Mouse (Mus musculus): ENCODE measurements around the gene Rusc2.

Rusc2 gene

DNA sequence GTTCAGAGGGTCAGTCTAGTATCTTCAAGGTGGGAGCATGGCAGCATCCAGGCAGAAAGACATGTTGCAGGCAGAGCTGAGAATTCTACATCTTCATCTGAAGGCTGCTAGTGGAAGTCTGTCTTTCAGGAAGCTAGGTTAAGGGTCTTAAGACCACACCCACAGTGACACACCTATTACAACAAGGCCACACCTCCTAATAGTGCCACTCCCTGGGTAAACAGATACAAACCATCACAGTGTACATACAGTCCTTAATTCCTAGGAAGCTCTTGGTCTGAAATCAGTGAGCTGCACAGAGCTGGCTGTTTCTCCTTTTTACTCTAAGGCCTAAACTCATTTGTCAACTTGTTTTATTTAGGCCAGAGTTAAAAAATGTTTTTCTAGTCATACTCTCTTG lies 5.2 kb downstream of the Rusc2 start:
- DNase-seq, result no peak

DNA sequence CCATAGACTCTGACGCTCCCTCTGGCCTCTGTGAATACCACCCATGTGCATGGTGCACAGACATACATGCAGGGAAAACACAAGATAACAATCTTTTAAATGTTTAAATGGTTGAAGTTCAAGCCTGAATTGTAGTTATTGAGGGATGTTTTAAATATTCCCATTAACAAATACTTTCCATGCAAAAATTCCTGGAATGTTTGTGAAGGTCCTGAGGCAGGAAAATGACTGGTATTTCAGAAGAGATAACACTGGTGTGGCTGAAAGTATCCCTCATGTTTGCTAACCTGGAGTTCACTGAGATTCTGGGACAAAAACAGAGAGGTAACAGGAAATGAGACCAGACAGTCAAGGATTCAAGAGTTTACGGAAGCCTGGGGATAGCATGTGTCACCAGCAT lies 7.6 kb downstream of the Rusc2 start:
- no peak for DNase-seq

- peak; percentile 45 for DNase-seq
Observed at GRCm38 (mm10) chr4:43389845-43390440, 8.2 kb downstream of the Rusc2 start.

GRCm38 (mm10) chr4:43391521-43392050 lies 9.8 kb downstream of the Rusc2 start:
- DNase-seq, result no peak

- DNase-seq, result no peak
Observed at GRCm38 (mm10) chr4:43394345-43394891, 12.6 kb downstream of the Rusc2 start.

DNA sequence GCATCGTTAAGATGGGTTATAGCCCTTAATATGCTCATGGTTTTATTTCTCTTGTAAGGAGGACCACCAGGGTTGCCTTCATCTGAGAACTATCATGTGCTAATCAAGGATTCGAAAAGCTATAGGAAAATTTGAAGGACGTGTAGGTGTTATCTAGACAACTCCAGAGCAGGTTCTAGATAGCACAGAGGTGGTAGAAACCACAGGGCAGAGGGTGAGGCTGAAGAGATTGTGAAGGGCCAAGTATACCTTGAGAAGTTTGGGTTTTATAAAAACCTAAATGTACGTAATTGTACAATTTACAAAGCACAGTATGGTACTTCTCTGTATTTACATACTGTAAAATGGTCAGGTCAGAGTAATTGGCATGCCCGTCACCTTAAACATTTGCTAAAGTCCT lies 13.4 kb downstream of the Rusc2 start:
- no peak for DNase-seq

DNA sequence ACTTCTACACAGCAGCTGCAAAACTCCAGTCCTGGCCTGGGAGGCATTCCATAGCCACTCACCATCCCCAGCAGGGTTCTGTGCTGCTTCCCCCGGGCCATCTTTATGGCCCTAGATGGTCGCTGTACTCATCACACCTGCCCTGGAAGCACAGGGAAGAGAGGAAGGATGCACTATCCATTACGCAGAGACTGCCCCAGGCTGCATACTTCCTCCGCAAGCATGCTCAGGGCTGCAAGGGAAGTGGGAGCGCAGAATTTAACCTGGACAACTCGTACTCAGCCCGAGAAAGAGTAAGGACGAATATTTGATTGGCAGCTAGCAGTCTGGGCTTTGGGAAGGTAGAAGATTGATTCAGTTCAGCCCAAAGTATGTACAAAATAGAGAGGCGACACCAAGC lies 14.1 kb downstream of the Rusc2 start:
- no peak for DNase-seq

DNA sequence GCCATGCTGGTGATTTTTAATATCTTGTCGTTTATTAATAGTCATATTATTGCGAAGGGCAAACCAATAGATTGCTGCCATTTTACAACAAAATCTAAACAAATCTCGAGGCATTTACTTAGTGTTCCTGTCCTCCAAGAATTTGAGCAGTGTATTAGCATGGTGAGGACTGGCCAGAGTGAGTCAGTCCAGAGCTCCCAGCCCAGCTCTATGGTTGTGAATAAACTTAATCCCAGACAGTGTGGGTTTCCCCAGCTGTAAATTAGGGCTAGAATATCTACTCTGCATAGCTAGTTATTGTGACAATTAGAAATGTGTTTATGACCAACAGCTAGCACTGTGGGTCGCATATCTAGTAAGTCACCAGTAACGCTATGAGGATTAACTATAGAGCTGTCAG lies 14.6 kb downstream of the Rusc2 start:
- DNase-seq, result no peak

DNA sequence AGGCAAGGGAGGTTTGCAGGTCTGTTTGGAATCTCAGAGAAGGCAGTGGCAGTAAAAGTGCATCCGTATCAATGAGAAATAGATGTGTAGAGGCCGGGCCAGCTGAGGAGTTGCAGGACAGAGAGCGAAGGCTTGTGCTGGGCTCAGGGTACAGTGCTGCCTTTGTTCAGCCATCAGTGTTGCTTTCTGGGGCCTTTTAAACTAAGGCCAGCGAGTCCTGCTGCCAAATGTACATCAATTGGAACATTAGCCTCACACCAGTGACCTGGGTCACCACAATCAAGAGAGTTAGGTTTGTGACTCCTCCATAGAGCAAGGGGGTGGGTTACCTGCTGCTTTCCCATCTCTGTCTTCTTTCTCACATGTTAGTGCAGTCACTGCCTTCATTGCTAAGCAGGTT lies 16.2 kb downstream of the Rusc2 start:
- peak; percentile 35 for DNase-seq

DNA sequence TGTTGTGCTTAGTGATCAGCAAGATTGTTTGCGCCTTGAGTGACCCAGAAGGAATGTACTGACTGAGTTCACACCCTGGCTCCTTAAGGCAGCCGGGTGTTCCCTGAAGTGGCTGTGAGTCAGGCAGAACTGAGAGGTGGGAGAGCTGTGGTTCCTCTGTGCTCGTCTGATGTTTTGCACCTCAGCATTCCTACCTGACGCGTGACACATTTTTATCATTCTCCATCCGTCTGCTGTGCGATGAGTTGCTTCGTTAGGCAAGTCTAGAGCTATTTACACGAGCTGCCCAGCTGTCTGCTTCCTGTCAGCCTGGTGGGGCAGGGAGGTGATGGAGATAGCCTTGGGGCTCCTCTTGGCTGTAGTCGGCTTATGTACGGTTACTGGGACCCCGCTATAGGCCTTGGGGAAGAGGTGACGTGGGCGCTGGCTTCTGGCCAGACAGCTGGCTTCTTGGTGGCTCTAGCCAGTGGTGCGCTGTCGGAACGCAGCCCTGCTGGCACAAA lies 17.1 kb downstream of the Rusc2 start:
- DNase-seq, result peak; percentile 76

GRCm38 (mm10) chr4:43399391-43400131 lies 17.8 kb downstream of the Rusc2 start:
- peak; percentile 21 for DNase-seq

- DNase-seq, result peak; percentile 63
Observed at GRCm38 (mm10) chr4:43400976-43401375, 19.2 kb downstream of the Rusc2 start.

GRCm38 (mm10) chr4:43401486-43401885 lies 19.7 kb downstream of the Rusc2 start:
- no peak for DNase-seq

- no peak for DNase-seq
Observed at GRCm38 (mm10) chr4:43402212-43402611, 20.4 kb downstream of the Rusc2 start.

DNA sequence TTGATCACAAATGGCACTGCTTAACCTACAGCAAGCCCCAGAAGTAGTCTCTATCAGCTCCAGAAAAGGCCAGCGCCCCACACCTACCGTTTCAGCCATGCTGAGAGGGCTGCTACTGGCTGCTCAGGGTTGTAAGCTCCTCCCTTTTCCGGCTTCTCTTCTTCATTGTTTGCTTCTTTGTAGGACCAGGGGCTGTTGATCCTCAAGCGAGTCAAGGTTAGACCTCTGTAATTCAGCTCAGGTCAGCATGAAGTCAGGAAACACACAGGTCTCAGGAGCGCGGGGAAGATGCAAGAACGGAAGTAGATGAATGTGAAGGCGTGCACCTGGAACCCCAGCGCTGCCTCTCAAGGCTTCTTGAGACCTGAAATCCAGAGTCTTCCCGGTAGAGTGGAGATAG lies 22.9 kb downstream of the Rusc2 start:
- no peak for DNase-seq

- peak; percentile 93 for DNase-seq
Observed at GRCm38 (mm10) chr4:43406162-43406971, 24.6 kb downstream of the Rusc2 start.

DNA sequence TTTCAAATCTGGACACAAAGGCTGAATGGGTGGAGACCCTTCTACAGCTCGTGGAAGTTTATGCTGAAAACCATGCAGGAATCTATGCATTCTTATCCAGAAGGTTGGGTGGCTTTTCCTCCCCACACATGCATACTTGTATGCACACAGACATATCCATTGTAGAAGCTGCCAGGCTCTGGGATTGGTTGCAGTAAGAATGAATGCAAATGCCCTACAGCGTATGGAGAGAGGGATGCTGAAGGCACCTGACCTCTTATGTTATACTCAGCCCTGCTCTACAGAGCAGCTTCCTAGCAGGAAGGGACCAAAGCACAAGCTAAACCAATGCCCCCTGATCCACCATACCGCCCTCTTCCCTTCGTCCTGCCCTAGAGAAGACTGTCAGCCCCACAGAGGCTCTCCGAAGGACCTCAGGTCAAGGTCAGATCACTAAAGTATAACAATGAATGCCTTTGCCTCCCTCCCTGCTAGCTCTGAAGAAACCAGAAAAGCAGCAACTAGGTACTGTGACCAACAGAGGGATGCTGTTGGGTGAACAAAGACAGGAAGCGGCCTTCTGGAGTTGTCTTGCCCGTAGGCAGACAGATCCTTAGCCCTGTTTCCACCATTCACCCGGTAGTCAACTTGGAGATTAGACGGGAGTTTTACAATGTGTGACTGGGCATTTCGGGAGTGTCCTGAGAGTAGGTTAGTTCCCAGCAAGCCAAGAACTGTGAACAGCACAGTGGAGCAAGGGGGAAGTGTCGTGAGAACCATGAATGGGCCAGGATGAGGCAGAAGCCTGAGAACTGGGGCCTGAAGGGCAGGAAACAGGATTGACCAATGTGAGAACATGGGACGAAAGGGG lies 25.5 kb downstream of the Rusc2 start:
- peak; percentile 55 for DNase-seq

- no peak for DNase-seq
Observed at GRCm38 (mm10) chr4:43414761-43415160, 33.0 kb downstream of the Rusc2 start.

DNA sequence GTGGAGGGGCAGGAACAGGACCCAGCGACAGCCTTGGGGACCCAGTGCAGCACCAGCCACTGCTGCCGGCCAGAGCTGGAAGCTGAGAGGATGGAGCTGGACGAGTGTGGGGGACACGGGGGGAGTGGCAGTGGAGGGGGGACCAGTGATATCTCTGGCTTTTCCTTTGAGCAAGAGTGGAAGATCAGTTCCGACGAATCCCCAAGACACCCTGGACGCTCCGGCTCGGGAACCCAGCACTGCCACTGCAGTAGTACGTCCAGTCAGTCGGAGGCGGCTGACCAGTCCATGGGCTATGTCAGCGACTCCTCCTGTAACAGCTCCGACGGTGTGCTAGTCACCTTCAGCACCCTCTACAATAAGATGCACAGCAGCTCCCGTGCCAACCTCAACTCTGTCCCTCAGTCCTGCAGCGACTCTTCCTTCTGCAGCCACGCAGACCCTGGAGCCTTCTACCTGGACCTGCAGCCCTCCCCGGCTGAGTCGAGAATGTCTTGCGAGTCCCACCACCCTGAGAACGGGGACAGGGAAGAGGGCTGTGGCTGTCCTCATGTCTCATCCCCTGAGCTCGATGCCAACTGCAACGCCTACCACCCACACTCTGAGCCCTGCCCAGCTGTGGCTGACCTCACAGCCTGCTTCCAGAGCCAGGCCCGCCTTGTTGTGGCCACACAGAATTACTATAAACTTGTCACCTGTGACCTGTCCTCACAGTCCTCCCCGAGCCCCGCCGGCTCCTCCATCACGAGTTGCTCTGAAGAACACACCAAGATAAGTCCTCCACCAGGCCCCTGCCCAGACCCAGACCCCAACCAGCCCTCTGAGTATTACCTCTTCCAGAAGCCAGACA lies 33.7 kb downstream of the Rusc2 start:
- no peak for DNase-seq

DNA sequence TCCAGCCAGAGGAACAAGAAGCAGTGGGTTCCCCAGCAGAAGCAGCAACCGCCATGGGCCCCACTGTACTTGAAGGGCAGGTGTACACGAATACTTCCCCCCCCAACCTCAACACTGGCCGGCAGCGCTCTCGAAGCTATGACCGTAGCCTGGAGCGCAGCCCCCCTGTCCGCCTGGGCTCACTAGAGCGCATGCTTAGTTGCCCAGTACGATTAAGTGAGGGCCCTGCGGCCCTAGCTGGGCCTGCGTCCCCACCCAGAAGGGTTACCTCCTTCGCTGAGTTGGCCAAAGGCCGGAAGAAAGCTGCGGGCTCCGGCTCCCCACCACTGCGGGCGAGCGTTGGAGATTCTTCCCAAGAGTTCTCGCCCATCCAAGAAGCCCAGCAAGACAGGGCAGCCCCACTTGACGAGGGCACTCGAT lies 34.3 kb downstream of the Rusc2 start:
- no peak for DNase-seq

All from retina, postnatal 1 day (tissue).